Mouse (Mus musculus) bone marrow, adult 2 months (tissue): ENCODE results near the gene Ost4.

Source experiments
- CTCF ChIP-seq: fragments of 200-500 bp; IDR thresholded peaks from 2 replicates; pipeline ENCODE4 v1.5.1; 2011; ENCODE audit warnings: low read length, control low read depth; ENCODE audit not compliant: control insufficient read depth, insufficient read depth
- POLR2A ChIP-seq: fragments of 200-500 bp; IDR thresholded peaks from 2 replicates; pipeline ENCODE4 v1.6.1; 2011; ENCODE audit warnings: low read depth, mild to moderate bottlenecking, control low read depth, low read length, borderline replicate concordance; ENCODE audit not compliant: control insufficient read depth

- TF ChIP-seq POLR2A: no peak
- no peak for TF ChIP-seq CTCF
These were observed 21.4 kb downstream of the Ost4 start for GRCm38 (mm10) chr5:30886209-30886608.
